In genomic region chr5:38653101-38653500, GRCm38 (mm10) we compare ENCODE assay signal across 23 mouse cellular contexts. TPM values are rescaled to one million over a fixed set of nuclear protein-coding genes. Genes with fewer than 3 reads are reported as not detected.
DNase-seq lines count a peak whose midpoint lies in the region; TF ChIP-seq lines count a peak whose summit lies in the region.
"Had no signal": no experiment of that assay in that cellular context is flagged by ENCODE, and none has a peak within 500 bp of the region (broad histone marks: within the 10 kb centered on the region; RNA-seq: fewer than 3 reads in every experiment).

No protein-coding gene starts in this region.

- H3K27me3 ChIP-seq in ES-Bruce4 (ENCODE audit: control insufficient read depth, insufficient read depth, low read length, poor library complexity, severe bottlenecking) = no peaks in the 10 kb centered on the region
- H3K27me3 ChIP-seq: CH12.LX had no signal

- H3K4me3 ChIP-seq in ES-Bruce4 (ENCODE audit: low read depth, low read length) = no peak overlapping the region

- DNase-seq in ES-CJ7 (ENCODE audit: low read depth, low spot score) = peak; percentile 85
- peak; percentile 93 for DNase-seq in R1 (ENCODE audit: low read depth, low spot score)
- DNase-seq in ZHBTc4 (ENCODE audit: low read depth, low spot score) = peak; percentile 61
- no peak for DNase-seq in right cerebral cortex, postnatal 4 days
- DNase-seq in urinary bladder, postnatal 36 days (ENCODE audit: low spot score in 2 of 2) = no peak
- no peak for DNase-seq in frontal cortex, postnatal 10 days (ENCODE audit: low spot score in 2 of 2)
- DNase-seq in retina, postnatal 1 day = no peak
- DNase-seq: adrenal gland, adult 2 months; adrenal gland, adult 8-10 months; adrenal gland, postnatal 10 days; adrenal gland, postnatal 14 days; adrenal gland, postnatal 25 days; adrenal gland, postnatal 36 days; B cell, adult 2 months; cerebellum, adult 11 months; cerebellum, adult 11-12 months; cerebellum, adult 18-20 months; cerebellum, adult 2 months; cerebellum, adult 8-10 months; cerebellum, adult 9-10 months had no signal

- peak overlapping the region; percentile 55; the same call in 1 of the 2 replicates for H3K27ac ChIP-seq in ES-Bruce4 (ENCODE audit: insufficient read depth, low read length)

- TF ChIP-seq EP300 in ES-Bruce4 (IDR thresholded peaks at IDR 0.05; ENCODE audit: insufficient read depth, low read depth, low read length) = peak; percentile 68

- H3K9ac ChIP-seq in ES-Bruce4 (ENCODE audit: low read depth, poor library complexity, severe bottlenecking) = no peak overlapping the region

- no peak for TF ChIP-seq POLR2A in ES-Bruce4 (IDR thresholded peaks at IDR 0.05; ENCODE audit: insufficient read depth, low read length)

- H3K36me3 ChIP-seq in ES-Bruce4 (ENCODE audit: control insufficient read depth, insufficient read depth, low read length, poor library complexity, severe bottlenecking) = no peaks in the 10 kb centered on the region
- H3K36me3 ChIP-seq: G1E had no signal

- 0 out of 2 replicates have a peak, but pooled peaks cover 4% of the 10 kb centered on the region for H3K9me3 ChIP-seq in ES-Bruce4 (replicated peaks; ENCODE audit: control insufficient read depth, insufficient read depth, low read length, poor library complexity, severe bottlenecking)
- H3K9me3 ChIP-seq: G1E had no signal

- H3K4me1 ChIP-seq in ES-Bruce4 (ENCODE audit: control insufficient read depth, insufficient read depth, low read length) = peaks cover 4% of the 10 kb centered on the region

- no peak for TF ChIP-seq CTCF in ES-Bruce4 (IDR thresholded peaks at IDR 0.05; ENCODE audit: low read depth, low read length)

RNA-seq across cellular contexts. Expression of gene Zfp518b, which starts 31.5 kb away (rescaled TPM):
- polyA plus RNA-seq in ES-Bruce4 (2011; ENCODE audit: insufficient read depth, insufficient read length, low read depth, missing spikeins) = 21.6 and 26.6 TPM in 2 replicates
- polyA plus RNA-seq: G1E had no signal

Comparison
In these comparisons a context has a peak if more than half of its experiments do, and no peak if none do; other contexts are left out.
1. DNase-seq: peak in ES-CJ7 (single experiment), R1 (single experiment) and ZHBTc4 (single experiment); none in right cerebral cortex, postnatal 4 days (single experiment), urinary bladder, postnatal 36 days (0 of 2), frontal cortex, postnatal 10 days (0 of 2) and retina, postnatal 1 day (single experiment).